17 mouse cellular contexts compared by ENCODE assay signal in genomic region chr14:17408813-17409212, GRCm38 (mm10).
"Had no signal": no experiment of that assay in that cellular context is flagged by ENCODE, and none has a peak within 500 bp of the region (broad histone marks: within the 10 kb centered on the region; RNA-seq: fewer than 3 reads in every experiment).

No protein-coding gene starts in this region.

- H3K27ac ChIP-seq: intestine, embryonic 15.5 days; liver, embryonic 14.5 days; midbrain, embryonic 12.5 days; midbrain, embryonic 15.5 days; neural tube, embryonic 12.5 days; neural tube, embryonic 15.5 days had no signal

- H3K4me3 ChIP-seq: intestine, embryonic 15.5 days; limb, embryonic 12.5 days; midbrain, embryonic 12.5 days; midbrain, embryonic 15.5 days; neural tube, embryonic 12.5 days; neural tube, embryonic 15.5 days had no signal

- H3K9ac ChIP-seq: intestine, embryonic 15.5 days; limb, embryonic 12.5 days; liver, embryonic 14.5 days; liver, postnatal 0 days; midbrain, embryonic 12.5 days; midbrain, embryonic 15.5 days; neural tube, embryonic 12.5 days; neural tube, embryonic 15.5 days had no signal

- H3K9me3 ChIP-seq: intestine, embryonic 15.5 days; limb, embryonic 12.5 days; midbrain, embryonic 12.5 days; midbrain, embryonic 15.5 days; neural tube, embryonic 12.5 days; neural tube, embryonic 15.5 days had no signal

- H3K4me2 ChIP-seq: intestine, embryonic 15.5 days; limb, embryonic 12.5 days; liver, embryonic 11.5 days; midbrain, embryonic 12.5 days; midbrain, embryonic 15.5 days; neural tube, embryonic 12.5 days; neural tube, embryonic 15.5 days had no signal

- H3K4me1 ChIP-seq: midbrain, embryonic 12.5 days; midbrain, embryonic 15.5 days; neural tube, embryonic 12.5 days; neural tube, embryonic 15.5 days had no signal

- ATAC-seq: intestine, embryonic 15.5 days; liver, postnatal 0 days; lung, postnatal 0 days; midbrain, embryonic 15.5 days had no signal

- DNase-seq: kidney, adult 11 months; kidney, adult 9 months; kidney, postnatal 4 days; liver, postnatal 0 days; right cerebral cortex, postnatal 25 days; spleen, adult 18-20 months; thymus, adult 18-20 months; thymus, postnatal 36 days had no signal

- H3K36me3 ChIP-seq: intestine, embryonic 15.5 days; limb, embryonic 12.5 days; midbrain, embryonic 12.5 days; midbrain, embryonic 15.5 days; neural tube, embryonic 12.5 days; neural tube, embryonic 15.5 days had no signal

- H3K27me3 ChIP-seq: intestine, embryonic 15.5 days; limb, embryonic 12.5 days; midbrain, embryonic 12.5 days; midbrain, embryonic 15.5 days; neural tube, embryonic 12.5 days; neural tube, embryonic 15.5 days had no signal
